Mouse (Mus musculus) adrenal gland, postnatal 4 days (tissue): ENCODE measurements around the gene Tomm22. TPM values are rescaled to one million over a fixed set of nuclear protein-coding genes. Genes with fewer than 3 reads are reported as not detected.
"Not testable (repeated sequence)": the region's sequence is repeated elsewhere in the genome, so short reads cannot be mapped to it uniquely, and the experiment has no call there.

Experiments
- DNase-seq, 2 experiments: peaks; one replicate each; pipeline ENCODE4 v3.0.0; 2021 to 2022; ENCODE audit warnings: low spot score in 2 of 2, mixed read lengths in 2 of 2
- long read RNA-seq, 2 experiments: library from polyadenylated mRNA; stranded (forward); transcript quantifications; one replicate each; pipeline ENCODE4 v2.0.0; 2021
- total RNA-seq, 2 experiments: library from RNA; stranded (reverse); gene quantifications; 2 replicates each; pipeline ENCODE4 v1.2.3; 2021

The Tomm22 gene
- 100 to 1,000 TPM; 150 to 153 TPM for total RNA-seq
- long read RNA-seq, experiment 1, transcript Tomm22-201 (4 exons, 1,569 nt): major isoform, 95 of 102 reads
- long read RNA-seq, experiment 1, partial matches to known transcripts: 2 of 102 reads
- long read RNA-seq, experiment 1, other reads (novel, unspliced or antisense): 4 of 102 reads
- long read RNA-seq, experiment 2, transcript Tomm22-201 (4 exons, 1,569 nt): major isoform, 108 of 120 reads
- long read RNA-seq, experiment 2, partial matches to known transcripts: 0 of 120 reads
- long read RNA-seq, experiment 2, other reads (novel, unspliced or antisense): 10 of 120 reads

DNA sequence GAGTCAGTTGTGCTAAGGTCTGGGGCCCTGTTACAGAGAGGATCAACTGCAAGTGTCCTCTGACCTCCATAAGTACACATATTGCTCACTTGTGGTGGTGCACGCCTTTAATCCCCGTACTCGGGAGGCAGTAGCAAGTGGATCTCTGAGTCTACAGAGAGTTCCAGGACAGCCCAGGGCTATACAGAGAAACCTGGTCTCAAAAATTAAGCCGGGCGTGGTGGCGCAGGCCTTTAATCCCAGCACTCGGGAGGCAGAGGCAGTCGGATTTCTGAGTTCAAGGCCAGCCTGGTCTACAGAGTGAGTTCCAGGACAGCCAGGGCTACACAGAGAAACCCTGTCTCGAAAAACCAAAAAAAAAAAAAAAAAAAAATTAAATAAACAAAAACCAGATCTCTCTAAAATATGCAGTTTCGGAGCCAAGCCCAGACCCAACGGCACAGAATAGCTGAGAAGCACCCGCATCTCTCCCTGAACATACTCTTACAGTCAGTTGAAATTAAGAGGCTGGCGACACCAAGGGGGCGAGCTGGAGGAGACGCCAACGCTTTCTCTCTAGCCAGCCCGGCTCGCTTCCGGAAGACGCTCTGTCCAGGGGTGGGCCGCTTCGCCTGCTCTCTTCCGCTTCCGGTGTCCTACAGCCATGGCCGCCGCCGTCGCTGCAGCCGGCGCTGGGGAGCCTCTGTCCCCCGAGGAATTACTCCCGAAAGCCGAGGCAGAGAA, at the start of gene Tomm22:
TSS of gene Tomm22 (plus strand) at position 613 of the 723 bp plus-strand sequence.
- DNase-seq: peak; percentile 61 to 77

DNA sequence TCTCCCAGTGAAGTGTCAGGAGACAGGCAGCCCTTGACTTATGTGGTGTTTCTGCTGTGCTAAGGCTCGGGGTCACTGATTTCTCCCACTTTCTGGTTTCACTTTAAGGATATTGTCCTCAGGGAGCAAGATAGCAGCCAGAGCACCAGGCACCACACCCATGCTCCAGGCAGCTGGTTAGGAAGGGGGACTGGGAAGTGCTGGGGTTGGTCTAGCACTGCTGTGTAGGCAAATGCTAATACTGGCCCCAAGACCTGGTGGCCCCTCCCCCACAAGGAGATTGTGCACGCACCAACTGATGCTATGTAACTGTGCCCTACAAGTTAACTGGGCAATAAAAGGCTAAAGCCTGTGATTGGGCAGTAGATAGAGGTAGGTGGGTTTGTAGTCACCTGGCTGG, 40.2 kb upstream of the Tomm22 start:
- no peak for DNase-seq

DNA sequence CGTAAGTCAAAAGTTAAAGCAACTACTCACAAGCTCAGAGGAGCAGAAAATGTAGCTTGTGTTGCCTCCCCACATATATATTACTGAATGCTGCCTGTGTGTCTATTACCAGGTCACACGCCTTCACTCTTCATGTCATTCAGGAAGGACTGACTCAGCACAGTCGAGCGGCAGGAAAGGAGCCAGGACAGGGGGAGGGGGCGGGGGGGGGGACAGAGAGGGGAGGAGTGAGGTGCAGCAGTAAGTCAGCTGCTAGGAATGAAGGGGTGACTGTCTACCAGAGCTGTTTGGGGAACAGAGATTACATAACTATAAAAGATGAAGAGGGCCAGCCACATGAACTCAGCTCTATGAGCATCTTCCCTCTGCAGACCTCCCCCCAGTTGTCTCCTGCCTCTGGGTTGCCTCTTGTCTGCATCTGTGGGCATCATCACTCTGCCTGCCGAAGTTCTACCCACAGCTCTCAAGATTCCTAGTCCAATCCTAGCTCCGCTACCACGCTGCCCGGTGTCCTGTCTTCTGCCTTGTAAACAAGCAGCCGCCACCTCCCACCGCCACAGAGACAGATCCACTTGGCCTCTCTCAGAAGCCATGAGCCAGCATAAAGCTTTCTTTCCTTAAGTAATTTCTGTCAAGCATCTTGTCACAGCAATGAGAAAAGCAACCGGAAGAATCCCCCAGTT, 29.4 kb upstream of the Tomm22 start:
- DNase-seq: no peak

DNA sequence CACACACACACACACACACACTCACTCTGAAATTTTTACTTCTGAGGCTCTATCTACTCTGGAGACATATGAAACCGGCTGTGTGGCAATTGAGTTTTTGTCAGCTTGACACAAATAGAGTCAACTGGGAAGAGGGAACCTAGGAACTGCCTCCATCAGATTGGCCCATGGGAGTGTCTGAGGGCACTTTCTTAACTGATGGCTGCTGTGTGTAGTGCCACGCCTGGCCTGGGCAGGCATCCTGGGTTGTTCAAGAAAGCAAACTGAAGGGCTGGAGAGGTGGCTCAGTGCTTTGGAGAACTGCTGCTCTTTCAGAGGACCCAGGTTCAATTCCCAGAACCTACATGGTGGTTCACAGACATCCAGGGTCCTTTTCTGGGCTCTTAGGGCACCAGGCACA, 25.2 kb upstream of the Tomm22 start:
- no peak for DNase-seq

DNA sequence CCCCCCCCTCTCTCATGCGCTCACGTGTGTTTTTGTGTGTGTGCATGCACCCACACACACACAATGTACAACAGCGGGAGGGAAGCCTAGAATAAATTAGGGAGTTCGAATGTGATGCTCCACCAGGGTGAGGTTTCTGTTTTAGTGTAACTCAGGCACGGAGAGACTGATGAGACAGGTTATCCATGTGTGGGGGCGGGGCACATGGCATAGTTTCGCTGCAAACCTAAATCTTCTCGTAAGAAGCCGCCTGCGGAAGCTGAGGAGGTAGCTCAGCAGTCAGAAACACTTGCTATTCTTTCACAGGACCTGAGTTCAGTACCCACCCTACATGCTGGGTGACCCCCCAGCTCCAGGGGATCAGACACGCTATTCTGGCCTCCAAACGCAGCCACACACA, 22.5 kb upstream of the Tomm22 start:
- no peak for DNase-seq

DNA sequence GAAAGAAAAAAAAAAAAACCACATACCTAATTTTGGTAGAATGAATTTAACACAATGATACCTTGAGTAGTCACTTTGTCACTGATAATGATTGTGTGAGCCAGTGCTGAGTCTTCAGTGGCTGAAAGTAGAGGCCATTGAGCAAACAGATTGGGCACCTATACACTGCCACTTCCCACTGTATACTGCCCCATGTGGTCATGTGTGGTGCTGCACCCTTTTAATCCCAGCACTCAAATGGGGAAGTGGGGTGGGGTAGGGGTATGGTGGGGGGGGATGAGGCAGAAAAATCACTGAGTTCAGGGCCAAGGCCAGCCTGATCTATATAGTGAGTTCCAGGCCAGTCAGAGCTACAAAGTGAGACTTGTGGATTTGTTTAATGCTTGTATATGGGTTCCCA, 20.1 kb upstream of the Tomm22 start:
- no peak for DNase-seq

DNA sequence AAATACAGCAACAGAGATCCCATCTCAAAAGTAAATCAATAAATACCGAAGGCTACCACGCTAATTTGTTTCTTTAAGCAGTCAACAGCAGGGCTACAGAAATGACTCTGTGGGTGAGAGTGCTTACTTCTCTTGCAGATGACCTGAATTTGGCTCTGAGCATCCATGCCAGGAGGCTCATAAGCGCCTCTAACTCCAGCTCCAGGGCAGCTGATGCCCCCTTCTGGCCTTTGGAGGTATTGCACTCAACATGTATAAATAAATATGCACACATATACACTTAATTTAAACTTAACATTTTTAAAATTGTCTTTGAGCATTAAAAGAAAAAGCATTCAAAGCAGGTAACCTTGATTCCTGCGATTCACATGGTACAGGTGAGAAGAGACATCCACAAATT, 19.2 kb upstream of the Tomm22 start:
- DNase-seq: no peak

DNA sequence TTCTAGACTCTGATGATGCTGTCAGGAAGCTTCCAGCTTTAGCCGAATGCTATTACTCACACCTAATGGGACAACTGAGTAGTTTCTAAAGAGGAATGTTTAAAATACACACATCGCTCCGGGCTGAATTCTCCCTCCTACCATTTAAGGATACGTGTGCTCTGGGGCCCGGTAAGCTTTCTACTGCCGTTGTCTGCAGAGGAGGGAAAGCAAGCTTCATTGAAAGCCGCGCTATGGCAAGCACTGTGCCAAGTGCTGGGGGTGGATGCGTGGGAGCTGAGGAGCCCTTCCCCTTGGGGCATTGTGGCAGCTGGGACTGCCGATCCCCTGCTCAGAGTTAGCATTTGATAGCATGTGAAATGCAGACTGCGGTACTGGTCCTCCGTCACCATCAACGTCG, 14.2 kb upstream of the Tomm22 start:
- no peak for DNase-seq

DNA sequence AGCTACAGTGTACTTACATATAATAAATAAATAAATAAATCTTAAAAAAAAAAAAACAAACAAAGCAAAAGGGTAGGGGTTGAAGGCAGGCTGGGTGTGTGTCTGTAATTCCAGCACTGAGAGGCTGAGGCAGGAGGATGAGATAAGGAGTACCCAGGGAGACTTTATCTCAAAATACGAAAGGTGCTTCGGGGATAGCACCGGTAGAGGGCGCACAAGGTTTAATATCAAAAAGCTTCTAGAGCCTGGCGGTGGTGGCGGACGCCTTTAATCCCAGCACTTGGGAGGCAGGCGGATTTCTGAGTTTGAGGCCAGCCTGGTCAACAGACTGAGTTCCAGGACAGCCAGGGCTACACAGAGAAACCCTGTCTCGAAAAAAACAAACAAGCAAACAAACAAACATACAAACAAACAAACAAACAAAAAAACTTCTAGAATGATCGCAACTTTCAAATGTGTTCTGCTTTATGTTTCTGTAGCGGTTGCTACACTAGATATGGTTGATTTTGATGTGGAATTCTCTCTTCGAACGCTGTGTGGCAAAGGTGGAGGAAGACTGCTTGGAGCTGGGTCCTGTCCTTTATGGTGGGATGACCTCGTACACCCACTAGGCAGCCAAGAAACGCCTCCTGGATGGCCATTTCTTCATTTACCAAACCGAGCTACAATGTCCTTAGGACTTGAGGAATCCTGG, 12.7 kb upstream of the Tomm22 start:
- peak; percentile 50 to 60 for DNase-seq

DNA sequence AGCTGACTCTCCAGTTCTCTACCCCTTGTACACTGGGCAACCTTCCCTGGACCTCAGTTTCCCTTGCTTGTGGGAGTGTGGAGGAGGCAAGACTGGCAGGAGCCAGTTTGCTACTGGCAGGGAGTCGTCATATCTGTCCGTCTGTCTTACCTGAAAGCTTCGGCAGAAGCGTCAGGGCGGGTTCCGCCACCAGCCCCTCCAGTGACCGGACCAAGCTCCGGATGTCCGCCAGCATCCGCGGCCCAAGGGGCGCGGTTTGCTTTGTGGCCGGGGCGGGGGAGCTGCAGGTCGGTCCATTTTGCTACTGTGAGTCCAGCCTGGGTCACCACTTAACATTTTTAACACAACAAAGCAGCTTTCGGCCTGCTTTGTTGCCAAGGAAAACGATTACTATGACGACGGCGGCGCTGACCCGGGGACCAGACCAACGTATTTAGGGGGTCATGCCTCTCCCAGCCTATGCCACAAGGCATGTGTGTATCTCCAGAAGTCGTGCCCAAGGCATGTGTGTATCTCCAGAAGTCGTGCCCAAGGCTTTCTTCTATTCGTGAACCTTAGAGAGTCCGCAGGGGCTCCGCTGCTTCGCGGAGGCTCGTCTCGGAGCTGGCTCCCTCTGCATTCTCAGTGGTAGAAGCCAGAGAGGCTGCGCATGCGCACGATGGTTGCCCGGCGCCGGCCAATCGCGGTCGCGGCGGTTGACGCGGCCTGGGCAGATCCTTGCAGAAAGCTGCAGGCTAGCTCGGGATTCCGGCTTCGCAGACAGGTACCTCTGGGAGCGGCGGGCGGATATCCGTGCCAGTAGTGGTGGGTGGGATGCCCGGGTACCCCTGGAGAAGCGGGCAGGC, 11.9 kb upstream of the Tomm22 start, which contains the start of the genes Fam227a and Cby1:
TSS of gene Fam227a (minus strand) at position 426 of the 845 bp plus-strand sequence.
TSS of gene Cby1 (plus strand) at position 669 of the 845 bp plus-strand sequence.
- peak; percentile 96 to 97 for DNase-seq

DNA sequence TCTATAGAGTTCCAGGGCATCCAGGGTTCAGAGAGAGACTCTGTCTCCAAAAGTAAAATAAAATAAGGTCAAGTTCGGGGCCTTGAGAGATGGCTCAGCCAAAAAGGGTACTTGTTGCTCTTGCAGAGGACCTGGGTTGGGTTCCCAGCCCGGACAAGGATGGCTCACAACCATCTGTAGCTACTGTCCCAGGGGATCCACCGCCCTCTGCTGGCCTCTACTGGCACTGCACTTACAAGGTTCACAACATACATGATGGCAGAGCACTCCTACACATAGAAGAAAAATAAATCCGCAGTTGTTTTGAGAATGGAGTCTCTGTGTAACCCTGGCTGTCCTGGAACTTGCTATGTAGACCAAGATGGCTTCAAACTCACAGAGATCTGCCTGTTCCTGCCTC, 8.8 kb upstream of the Tomm22 start:
- no peak for DNase-seq

DNA sequence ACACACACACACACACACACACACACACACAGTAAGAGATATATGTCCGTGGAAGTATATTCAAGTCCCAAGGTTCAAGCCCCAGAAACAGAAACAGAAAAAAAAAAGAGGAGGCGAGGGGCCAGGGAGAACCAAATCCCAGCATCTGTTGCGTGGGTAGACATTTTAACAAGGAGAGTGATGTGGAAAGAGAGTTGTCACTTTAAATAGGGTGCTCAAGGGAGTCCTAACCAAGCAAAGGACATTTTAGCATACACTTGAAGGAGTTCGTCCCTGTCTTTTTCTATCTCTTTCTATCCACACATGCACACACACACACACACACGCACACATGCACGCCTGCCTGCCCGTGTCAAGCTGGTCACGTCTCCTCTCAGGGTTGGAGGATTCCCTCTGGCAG, 6.0 kb upstream of the Tomm22 start:
- DNase-seq: no peak

DNA sequence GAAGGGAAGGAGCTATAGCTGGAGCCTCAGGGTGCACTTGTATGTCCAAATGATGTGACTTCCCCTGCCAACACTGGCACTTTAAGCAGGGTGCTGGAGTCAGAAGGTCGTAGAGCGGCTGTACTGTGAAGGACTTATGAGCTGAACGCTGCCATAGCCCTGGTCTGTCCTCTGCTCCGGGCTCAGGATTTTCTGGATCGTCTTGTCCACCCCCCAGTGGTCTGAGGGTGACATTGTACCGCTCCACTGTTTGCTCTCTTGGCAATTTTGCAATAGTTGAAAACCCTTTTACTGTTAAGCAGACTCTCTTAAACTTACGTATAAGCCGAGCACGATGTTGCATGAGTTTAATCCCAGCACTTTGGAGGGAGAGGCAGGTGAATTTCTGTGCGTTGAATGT, 1.5 kb upstream of the Tomm22 start:
- no peak for DNase-seq

DNA sequence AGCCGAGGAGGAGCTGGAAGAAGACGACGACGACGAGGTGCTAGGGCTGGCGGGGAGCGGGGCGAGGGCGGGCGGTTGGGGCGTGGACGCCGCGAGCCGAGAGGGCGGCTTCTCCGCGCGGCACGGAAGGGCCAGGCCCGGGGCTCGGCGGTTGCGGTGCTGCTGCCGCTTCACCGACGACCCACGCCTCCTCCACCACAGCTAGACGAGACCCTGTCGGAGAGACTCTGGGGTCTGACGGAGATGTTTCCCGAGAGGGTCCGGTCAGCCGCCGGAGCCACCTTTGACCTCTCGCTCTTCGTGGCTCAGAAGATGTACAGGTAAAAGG, 275 bp downstream of the Tomm22 start:
- DNase-seq: no peak

DNA sequence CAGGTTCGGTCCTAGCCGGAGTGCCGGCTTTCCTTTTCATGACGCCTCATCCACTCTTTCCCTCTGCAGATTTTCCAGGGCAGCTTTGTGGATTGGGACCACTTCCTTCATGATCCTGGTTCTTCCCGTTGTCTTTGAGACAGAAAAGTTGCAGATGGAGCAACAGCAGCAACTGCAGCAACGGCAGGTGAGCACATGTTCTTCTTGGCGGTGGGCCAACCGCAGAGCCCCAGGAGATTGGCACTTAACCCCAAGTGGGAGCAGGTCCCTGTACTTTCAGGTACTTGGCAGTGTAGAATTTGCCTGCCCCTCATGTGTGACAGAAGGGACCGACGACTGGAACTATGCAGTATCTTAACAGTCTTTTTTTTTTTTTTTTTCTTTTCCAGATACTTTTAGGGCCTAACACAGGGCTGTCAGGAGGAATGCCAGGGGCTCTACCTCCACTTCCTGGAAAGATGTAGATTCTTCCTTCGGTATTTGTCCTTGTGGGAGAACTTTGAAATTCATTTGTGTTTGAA, 1.2 kb downstream of the Tomm22 start:
- not testable (repeated sequence) for DNase-seq

DNA sequence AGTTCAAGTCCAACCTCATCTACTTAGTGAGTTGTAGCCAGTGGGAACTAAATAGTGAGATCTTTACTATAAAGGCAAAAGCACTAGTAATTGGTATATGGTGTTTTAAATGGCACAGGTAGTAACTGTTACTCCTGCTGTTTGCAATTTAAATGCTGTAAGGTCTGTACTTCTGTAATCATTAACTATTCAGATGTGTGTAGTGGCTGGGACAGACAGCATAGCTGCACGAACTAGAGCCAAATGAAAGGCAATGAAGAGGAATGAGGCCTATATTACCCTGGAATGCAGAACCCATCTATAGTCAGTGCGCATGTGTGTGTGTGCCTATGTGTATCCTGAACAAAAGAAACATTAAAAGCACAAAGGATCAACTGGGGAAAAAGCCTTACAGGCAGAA, 7.3 kb downstream of the Tomm22 start:
- DNase-seq: no peak

DNA sequence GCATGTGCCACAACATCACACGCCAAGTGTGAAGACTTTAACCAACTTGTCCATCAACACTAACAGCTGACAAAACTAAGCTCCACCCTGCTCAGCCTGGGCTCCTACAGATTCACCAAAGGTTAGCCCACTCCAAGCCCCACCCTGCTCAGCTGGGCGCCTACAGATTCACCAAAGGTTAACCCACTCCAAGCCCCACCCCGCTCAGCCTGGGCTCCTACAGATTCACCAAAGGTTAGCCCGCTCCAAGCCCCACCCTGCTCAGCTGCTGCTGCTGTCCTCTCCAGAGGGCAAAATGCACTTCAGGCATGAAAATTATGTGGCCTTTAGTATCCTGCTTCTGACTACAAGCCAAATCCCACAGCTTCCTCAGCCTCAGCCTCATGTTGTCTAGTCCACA, 11.3 kb downstream of the Tomm22 start:
- no peak for DNase-seq

DNA sequence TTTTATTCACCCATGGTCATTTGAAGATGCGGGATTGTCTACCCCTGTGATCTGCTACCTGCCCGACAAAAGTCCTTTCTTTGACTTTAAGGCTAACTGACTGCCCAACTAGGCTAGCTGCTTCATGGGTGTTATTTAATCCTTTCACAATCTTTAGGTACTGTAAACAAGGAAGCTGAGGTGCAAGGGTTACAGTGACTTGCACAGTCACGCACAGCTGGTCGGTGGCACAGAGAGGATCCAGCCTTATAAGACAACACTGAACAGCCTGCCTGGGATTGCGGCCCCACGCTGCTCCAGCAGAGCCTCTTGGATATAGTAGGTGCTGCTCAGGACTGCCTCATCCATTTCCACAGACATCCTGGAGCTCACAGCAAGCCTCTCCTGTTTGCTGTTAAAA, 12.5 kb downstream of the Tomm22 start:
- DNase-seq: no peak

DNA sequence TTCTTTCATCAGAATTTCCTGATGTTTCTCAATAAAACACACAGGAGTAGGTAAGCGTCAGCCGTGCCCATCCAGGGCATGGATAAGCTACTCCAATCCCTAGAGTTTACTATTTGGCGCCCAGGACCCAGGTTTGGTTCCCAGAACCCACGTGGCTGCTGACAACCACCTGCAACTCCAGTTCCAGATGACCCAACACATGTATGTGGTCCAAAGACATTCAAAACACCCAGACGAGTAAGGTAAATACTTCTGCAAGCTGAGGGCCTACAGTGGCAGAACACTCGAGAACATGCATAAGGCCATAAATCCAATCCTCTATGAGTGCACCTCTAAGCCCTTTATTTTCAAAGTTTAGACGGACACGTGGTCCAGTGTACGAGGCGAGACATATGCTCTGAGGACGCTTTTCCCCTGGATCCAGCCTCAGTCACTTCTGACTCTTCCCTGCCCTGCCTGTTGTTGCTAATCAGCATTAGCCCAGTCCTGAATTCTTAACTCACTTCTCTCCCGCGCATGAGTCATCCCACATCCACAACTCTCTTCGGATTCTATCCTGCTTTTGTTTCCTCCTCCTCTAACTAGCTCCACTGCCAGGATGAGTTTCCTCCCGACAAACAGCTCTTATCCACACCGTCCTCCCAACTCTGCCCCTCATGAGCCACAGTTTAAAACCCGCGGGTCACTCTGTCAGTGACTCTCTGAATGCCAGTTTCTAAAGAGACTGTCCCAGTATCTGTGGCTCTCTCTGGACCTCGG, 13.2 kb downstream of the Tomm22 start:
- no peak for DNase-seq

DNA sequence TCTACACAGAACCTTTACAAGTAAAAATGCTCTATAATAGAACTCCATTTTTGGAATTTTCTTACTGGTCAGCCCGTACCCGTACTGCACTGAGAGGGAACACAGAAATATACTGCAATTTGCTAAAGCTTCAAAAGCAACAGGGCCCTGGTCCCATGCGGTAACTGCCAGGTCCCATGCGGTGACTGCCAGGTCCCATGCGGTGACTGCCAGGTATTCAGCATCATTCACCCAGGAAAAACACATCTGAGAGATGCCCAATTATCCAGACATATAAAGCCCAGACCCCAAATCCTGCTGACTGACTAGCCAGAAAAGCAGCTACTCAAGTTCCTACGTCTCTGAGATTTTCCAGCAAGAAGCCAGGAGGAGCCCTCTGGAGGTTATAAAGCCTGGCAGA, 14.0 kb downstream of the Tomm22 start:
- DNase-seq: no peak
